Comparison of ENCODE assay signal across 8 mouse cellular contexts in the genomic region with DNA sequence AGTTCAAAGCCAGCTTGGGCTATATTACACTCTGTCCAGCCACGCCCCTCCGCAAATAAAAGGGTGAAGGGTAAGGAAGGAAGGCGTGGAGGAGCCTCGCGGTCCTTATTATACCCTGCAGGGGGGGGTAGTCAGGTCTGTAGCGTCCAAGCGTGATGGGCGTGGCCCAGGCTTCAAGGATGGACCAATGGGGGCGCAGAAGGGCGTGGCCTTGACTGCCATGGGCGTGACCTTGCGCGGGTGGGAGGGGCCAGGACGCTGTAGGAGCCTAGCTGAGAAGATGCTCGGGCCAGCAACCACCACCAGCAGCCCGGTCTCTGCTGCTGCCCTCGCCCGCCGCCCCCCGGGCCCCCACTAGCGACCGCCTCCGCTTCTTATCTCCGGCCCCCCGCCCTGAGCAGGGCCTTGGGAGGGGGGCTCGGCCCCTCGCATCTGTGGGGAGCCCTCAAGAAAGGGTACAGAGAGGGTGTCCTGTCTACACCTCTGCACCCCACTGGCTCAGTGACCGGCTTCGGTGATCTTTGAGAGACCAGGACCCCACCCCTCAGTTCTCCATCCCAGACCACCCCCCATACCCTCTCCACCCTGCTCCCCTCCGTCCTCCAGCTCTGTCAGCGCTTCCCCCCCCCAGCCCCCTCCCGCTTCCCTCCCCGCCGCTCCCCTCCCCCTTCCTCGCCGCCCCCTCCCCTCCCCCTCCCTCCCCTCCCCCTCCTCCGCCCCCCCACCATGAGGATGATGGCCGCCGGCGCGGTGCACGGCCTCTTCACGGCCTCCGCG. TPM values are rescaled to one million over a fixed set of nuclear protein-coding genes. Genes with fewer than 3 reads are reported as not detected.
DNase-seq lines count a peak whose midpoint lies in the region; ATAC-seq and TF ChIP-seq lines count a peak whose summit lies in the region.

A gene (plus strand): TSS at position 727 of the 777 bp plus-strand sequence.

- H3K4me1 ChIP-seq in bone marrow macrophage, adult 2 months (ENCODE audit: control insufficient read depth, insufficient read depth, low read length): no peaks in the 10 kb centered on the region; the same call in 1 of the 2 replicates
- H3K4me1 ChIP-seq in embryonic facial prominence, embryonic 14.5 days (ENCODE audit: control insufficient read depth, insufficient read depth, low read length): peaks cover 7% of the 10 kb centered on the region
- H3K4me1 ChIP-seq in limb, embryonic 12.5 days (replicated peaks): peaks cover 13% of the 10 kb centered on the region; the same call in 1 of the 2 replicates
- peaks cover 71% of the 10 kb centered on the region for H3K4me1 ChIP-seq in midbrain, embryonic 14.5 days (ENCODE audit: control insufficient read depth, insufficient read depth, low read length)
- H3K4me1 ChIP-seq in small intestine, adult 2 months (ENCODE audit: control insufficient read depth, insufficient read depth, insufficient read length, low read length): peaks cover 2% of the 10 kb centered on the region; the same call in 1 of the 2 replicates

- no peak for TF ChIP-seq CTCF in bone marrow macrophage, adult 2 months (IDR thresholded peaks at IDR 0.05; ENCODE audit: low read depth, low read length)
- no peak; the same call in 1 of the 2 replicates for TF ChIP-seq CTCF in small intestine, adult 2 months (IDR thresholded peaks at IDR 0.05; ENCODE audit: extremely low read depth, insufficient read length, insufficient replicate concordance, low read depth, low read length)

- peak within 1 kb of the TSS; percentile 79 for H3K4me2 ChIP-seq in embryonic facial prominence, embryonic 14.5 days (ENCODE audit: low read depth, low read length)
- H3K4me2 ChIP-seq in limb, embryonic 12.5 days: peak within 1 kb of the TSS; percentile 88
- H3K4me2 ChIP-seq in midbrain, embryonic 14.5 days (ENCODE audit: low read length): peak within 1 kb of the TSS; percentile 87

- H3K36me3 ChIP-seq in embryonic facial prominence, embryonic 14.5 days (ENCODE audit: control insufficient read depth, insufficient read depth, low read length): no peaks in the 10 kb centered on the region
- no peaks in the 10 kb centered on the region for H3K36me3 ChIP-seq in limb, embryonic 12.5 days
- 0 out of 2 replicates have a peak, but pooled peaks cover 2% of the 10 kb centered on the region for H3K36me3 ChIP-seq in midbrain, embryonic 14.5 days (ENCODE audit: control insufficient read depth, insufficient read depth, low read length)
- H3K36me3 ChIP-seq in small intestine, adult 2 months (ENCODE audit: control insufficient read depth, insufficient read depth, low read length): no peaks in the 10 kb centered on the region

- H3K4me3 ChIP-seq in bone marrow macrophage, adult 2 months (ENCODE audit: insufficient read depth, low read length): peak within 1 kb of the TSS; percentile 12; the same call in 1 of the 2 replicates
- peak within 1 kb of the TSS; percentile 48 for H3K4me3 ChIP-seq in embryonic facial prominence, embryonic 14.5 days (ENCODE audit: low read depth, low read length)
- H3K4me3 ChIP-seq in limb, embryonic 12.5 days (replicated peaks): peak within 1 kb of the TSS; percentile 51
- H3K4me3 ChIP-seq in midbrain, embryonic 14.5 days (replicated peaks; ENCODE audit: low read depth, low read length): peak within 1 kb of the TSS; percentile 98
- peak within 1 kb of the TSS; percentile 54 for H3K4me3 ChIP-seq in small intestine, adult 2 months (ENCODE audit: low read depth, low read length)

- H3K9ac ChIP-seq in embryonic facial prominence, embryonic 14.5 days (ENCODE audit: low read depth, low read length): peak within 1 kb of the TSS; percentile 57
- peak within 1 kb of the TSS; percentile 58 for H3K9ac ChIP-seq in limb, embryonic 12.5 days (replicated peaks)
- peak within 1 kb of the TSS; percentile 100 for H3K9ac ChIP-seq in midbrain, embryonic 14.5 days (replicated peaks; ENCODE audit: low read length)

- TF ChIP-seq POLR2A in bone marrow macrophage, adult 2 months (IDR thresholded peaks at IDR 0.05; ENCODE audit: borderline replicate concordance, low read depth, low read length): no peak
- no peak for TF ChIP-seq POLR2A in small intestine, adult 2 months (IDR thresholded peaks at IDR 0.05; ENCODE audit: low read depth, low read length)

- 0% methylated on average over 13 of the region's 45 CpGs for WGBS in embryonic facial prominence, embryonic 14.5 days
- under 1% methylated on average over 30 of the region's 45 CpGs for WGBS in limb, embryonic 12.5 days
- under 1% methylated on average over 34 of the region's 45 CpGs for WGBS in midbrain, embryonic 14.5 days
- WGBS in small intestine, adult 2 months: 1% methylated on average over 28 of the region's 45 CpGs

- ATAC-seq in embryonic facial prominence, embryonic 14.5 days (ENCODE audit: low read depth): peak; percentile 86
- peak; percentile 56; the same call in 1 of the 2 replicates for ATAC-seq in limb, embryonic 12.5 days (ENCODE audit: insufficient number of reproducible peaks, insufficient read depth, low FRiP score, low TSS enrichment, low read depth)
- peak; percentile 88 for ATAC-seq in midbrain, embryonic 14.5 days (ENCODE audit: low FRiP score, low TSS enrichment)

- no peaks in the 10 kb centered on the region for H3K9me3 ChIP-seq in embryonic facial prominence, embryonic 14.5 days (ENCODE audit: control insufficient read depth, low read length)
- H3K9me3 ChIP-seq in limb, embryonic 12.5 days: peaks cover 5% of the 10 kb centered on the region; the same call in 1 of the 2 replicates
- H3K9me3 ChIP-seq in midbrain, embryonic 14.5 days (ENCODE audit: control insufficient read depth, low read length): no peaks in the 10 kb centered on the region

- peaks cover 54% of the 10 kb centered on the region for H3K27me3 ChIP-seq in embryonic facial prominence, embryonic 14.5 days (replicated peaks; ENCODE audit: control insufficient read depth, insufficient read depth, low read length)
- peaks cover 93% of the 10 kb centered on the region for H3K27me3 ChIP-seq in limb, embryonic 12.5 days
- no peaks in the 10 kb centered on the region for H3K27me3 ChIP-seq in midbrain, embryonic 14.5 days (ENCODE audit: control insufficient read depth, insufficient read depth, low read length)
- H3K27me3 ChIP-seq in small intestine, adult 2 months (ENCODE audit: control insufficient read depth, insufficient read depth, low read length): peaks cover 26% of the 10 kb centered on the region

- peak; percentile 36 for DNase-seq in 416B (ENCODE audit: low read depth)
- peak; percentile 93 for DNase-seq in embryonic facial prominence, embryonic 14.5 days (ENCODE audit: low spot score)
- DNase-seq in heart, adult 9 months (ENCODE audit: low spot score in 2 of 2): peak; percentile 89 to 91
- peak; percentile 84 to 87 for DNase-seq in kidney, adult 8-10 months
- DNase-seq in midbrain, embryonic 14.5 days: peak; percentile 99

- no peak within 1 kb of the TSS for H3K27ac ChIP-seq in bone marrow macrophage, adult 2 months (ENCODE audit: insufficient read depth, low read depth, low read length)
- no peak within 1 kb of the TSS for H3K27ac ChIP-seq in embryonic facial prominence, embryonic 14.5 days (replicated peaks; ENCODE audit: low read depth, low read length)
- no peak within 1 kb of the TSS for H3K27ac ChIP-seq in limb, embryonic 12.5 days
- peak within 1 kb of the TSS; percentile 98 for H3K27ac ChIP-seq in midbrain, embryonic 14.5 days (replicated peaks; ENCODE audit: low read depth, low read length)
- H3K27ac ChIP-seq in small intestine, adult 2 months (ENCODE audit: insufficient read depth, low read depth, low read length): no peak within 1 kb of the TSS

RNA-seq across cellular contexts. Expression of the gene that starts here (rescaled TPM):
- polyA plus RNA-seq in bone marrow macrophage, adult 2 months (2012; ENCODE audit: insufficient read depth, insufficient read length, missing spikeins): 0.12 TPM in 1 of 2 replicates, not detected in the other
- 0.79 and 0.81 TPM in 2 replicates for polyA plus RNA-seq in embryonic facial prominence, embryonic 14.5 days (2014; fragmentation: Nextera tagmentation; extraction: Ambion mirVana)
- polyA plus RNA-seq in limb, embryonic 12.5 days (2016; fragmentation: Nextera tagmentation; extraction: Ambion mirVana): 0.31 and 0.33 TPM in 2 replicates
- 18.6 and 20.7 TPM in 2 replicates for polyA plus RNA-seq in midbrain, embryonic 14.5 days (2014; fragmentation: Nextera tagmentation; extraction: Ambion mirVana)
- 0.41 and 0.55 TPM in 2 replicates for polyA plus RNA-seq in small intestine, adult 2 months (2012; rRNA removed)

Comparison
In these comparisons a context has a peak if more than half of its experiments do, and no peak if none do; other contexts are left out.
1. RNA of the gene that starts here (polyA plus RNA-seq): 18.6 to 20.7 TPM in midbrain, embryonic 14.5 days; 0.79 to 0.81 TPM in embryonic facial prominence, embryonic 14.5 days, 0.41 to 0.55 TPM in small intestine, adult 2 months, 0.31 to 0.33 TPM in limb, embryonic 12.5 days and 0.12 TPM in bone marrow macrophage, adult 2 months; every median in the first group is over 10 times any median in the second.
2. Peak in DNase-seq, ATAC-seq, H3K4me3 ChIP-seq, H3K9ac ChIP-seq and H3K4me2 ChIP-seq in embryonic facial prominence, embryonic 14.5 days; RNA of the gene not detected or under 1 TPM.
3. Peak in ATAC-seq, H3K4me3 ChIP-seq, H3K9ac ChIP-seq and H3K4me2 ChIP-seq in limb, embryonic 12.5 days; RNA of the gene not detected or under 1 TPM.
4. DNase-seq: peak in every context shown above with its lines; median percentile 99 in midbrain, embryonic 14.5 days; 93 in embryonic facial prominence, embryonic 14.5 days; 90 in heart, adult 9 months; 86 in kidney, adult 8-10 months; 36 in 416B.
5. H3K4me3 ChIP-seq: peak in every context shown above with its lines; median percentile 98 in midbrain, embryonic 14.5 days; 54 in small intestine, adult 2 months; 51 in limb, embryonic 12.5 days; 48 in embryonic facial prominence, embryonic 14.5 days; 12 in bone marrow macrophage, adult 2 months.
6. Peak in every context shown above with its lines, with median percentiles within 50 percentile points of each other: ATAC-seq, H3K4me2 ChIP-seq and H3K9ac ChIP-seq.